Mouse (Mus musculus): Measurements from ENCODE around the gene Chpf2. TPM values are rescaled to one million over a fixed set of nuclear protein-coding genes. Genes with fewer than 3 reads are reported as not detected.

Gene Chpf2
- polyA plus RNA-seq, 1 experiment from 2014 or later, result 12.2 TPM

- no peaks in the 10 kb centered on the region for H3K9me3 ChIP-seq (ENCODE audit: low read depth, low read length)
- ATAC-seq (ENCODE audit: insufficient read depth), result no peak
- no peak overlapping the region for H3K27ac ChIP-seq (ENCODE audit: low read depth)
- H3K4me3 ChIP-seq (ENCODE audit: low read depth, low read length), result no peak overlapping the region
- H3K4me1 ChIP-seq (ENCODE audit: insufficient read depth), result peaks cover 15% of the 10 kb centered on the region
- 31% methylated on average over 11 of the region's 11 CpGs for WGBS
- H3K27me3 ChIP-seq (ENCODE audit: insufficient read depth, low read length), result peaks cover 6% of the 10 kb centered on the region; the same call in 1 of the 2 replicates
- peaks cover 35% of the 10 kb centered on the region for H3K36me3 ChIP-seq (ENCODE audit: insufficient read depth)
- no peak overlapping the region for H3K9ac ChIP-seq
- DNase-seq, result no peak
- no peak for TF ChIP-seq CTCF (IDR thresholded peaks at IDR 0.05; ENCODE audit: low read depth)
- no peak overlapping the region for H3K4me2 ChIP-seq
These were observed 10.1 kb downstream of the Chpf2 start for GRCm38 (mm10) chr5:24596519-24597171.

- H3K4me2 ChIP-seq, result no peak overlapping the region
- H3K9ac ChIP-seq, result no peak overlapping the region
- peak; percentile 73 for TF ChIP-seq CTCF (IDR thresholded peaks at IDR 0.05; ENCODE audit: low read depth)
- no peak overlapping the region for H3K4me3 ChIP-seq (ENCODE audit: low read depth, low read length)
- no peaks in the 10 kb centered on the region for H3K9me3 ChIP-seq (ENCODE audit: low read depth, low read length)
- WGBS, result 72% methylated on average over 2 of the region's 2 CpGs
- ATAC-seq (ENCODE audit: insufficient read depth), result no peak
- H3K4me1 ChIP-seq (ENCODE audit: insufficient read depth), result peaks cover 15% of the 10 kb centered on the region
- peaks cover 6% of the 10 kb centered on the region; the same call in 1 of the 2 replicates for H3K27me3 ChIP-seq (ENCODE audit: insufficient read depth, low read length)
- peaks cover 30% of the 10 kb centered on the region for H3K36me3 ChIP-seq (ENCODE audit: insufficient read depth)
- peak; percentile 93 for DNase-seq
- no peak overlapping the region for H3K27ac ChIP-seq (ENCODE audit: low read depth)
These were observed 10.7 kb downstream of the Chpf2 start for GRCm38 (mm10) chr5:24597221-24597728.

- peak overlapping the region; percentile 44 for H3K4me3 ChIP-seq (ENCODE audit: low read depth, low read length)
- H3K4me2 ChIP-seq, result peak overlapping the region; percentile 95
- 24% methylated on average over 15 of the region's 15 CpGs for WGBS
- peaks cover 15% of the 10 kb centered on the region for H3K4me1 ChIP-seq (ENCODE audit: insufficient read depth)
- H3K9me3 ChIP-seq (ENCODE audit: low read depth, low read length), result no peaks in the 10 kb centered on the region
- no peak overlapping the region for H3K27ac ChIP-seq (ENCODE audit: low read depth)
- no peak for TF ChIP-seq CTCF (IDR thresholded peaks at IDR 0.05; ENCODE audit: low read depth)
- H3K9ac ChIP-seq, result peak overlapping the region; percentile 56
- peaks cover 6% of the 10 kb centered on the region; the same call in 1 of the 2 replicates for H3K27me3 ChIP-seq (ENCODE audit: insufficient read depth, low read length)
- ATAC-seq (ENCODE audit: insufficient read depth) (no peak), DNase-seq (no peak)
- peaks cover 22% of the 10 kb centered on the region for H3K36me3 ChIP-seq (ENCODE audit: insufficient read depth)
These were observed 11.5 kb downstream of the Chpf2 start for GRCm38 (mm10) chr5:24597901-24598569.

- H3K27ac ChIP-seq (ENCODE audit: low read depth), result no peak overlapping the region
- TF ChIP-seq CTCF (IDR thresholded peaks at IDR 0.05; ENCODE audit: low read depth), result peak; percentile 45
- H3K27me3 ChIP-seq (ENCODE audit: insufficient read depth, low read length), result peaks cover 6% of the 10 kb centered on the region; the same call in 1 of the 2 replicates
- peak overlapping the region; percentile 95 for H3K4me2 ChIP-seq
- peak overlapping the region; percentile 56 for H3K9ac ChIP-seq
- ATAC-seq (ENCODE audit: insufficient read depth), result no peak
- no peaks in the 10 kb centered on the region for H3K9me3 ChIP-seq (ENCODE audit: low read depth, low read length)
- DNase-seq, result peak; percentile 73
- H3K4me1 ChIP-seq (ENCODE audit: insufficient read depth), result peaks cover 20% of the 10 kb centered on the region
- H3K4me3 ChIP-seq (ENCODE audit: low read depth, low read length), result peak overlapping the region; percentile 44
- under 1% methylated on average over 41 of the region's 41 CpGs for WGBS
- H3K36me3 ChIP-seq (ENCODE audit: insufficient read depth), result peaks cover 16% of the 10 kb centered on the region
These were observed 12.0 kb downstream of the Chpf2 start for GRCm38 (mm10) chr5:24598570-24599006.

GRCm38 (mm10) chr5:24599137-24599536 lies 12.6 kb downstream of the Chpf2 start:
- Histone ChIP-seq H3K36me3 (ENCODE audit: insufficient read depth) (peaks cover 11% of the 10 kb centered on the region), H3K4me2 (peak overlapping the region; percentile 95), H3K4me3 (ENCODE audit: low read depth, low read length) (peak overlapping the region; percentile 44), H3K9me3 (ENCODE audit: low read depth, low read length) (no peaks in the 10 kb centered on the region), H3K4me1 (ENCODE audit: insufficient read depth) (peaks cover 25% of the 10 kb centered on the region), H3K27ac (ENCODE audit: low read depth) (no peak overlapping the region), H3K9ac (peak overlapping the region; percentile 56), H3K27me3 (ENCODE audit: insufficient read depth, low read length) (peaks cover 6% of the 10 kb centered on the region; the same call in 1 of the 2 replicates)
- ATAC-seq (ENCODE audit: insufficient read depth) (no peak), DNase-seq (no peak)
- no peak for TF ChIP-seq CTCF (IDR thresholded peaks at IDR 0.05; ENCODE audit: low read depth)
- 11% methylated on average over 8 of the region's 8 CpGs for WGBS

GRCm38 (mm10) chr5:24600236-24600635 lies 13.7 kb downstream of the Chpf2 start:
- DNase-seq (no peak), ATAC-seq (ENCODE audit: insufficient read depth) (no peak)
- peak overlapping the region; percentile 73; the same call in 1 of the 2 replicates for H3K4me3 ChIP-seq (ENCODE audit: low read depth, low read length)
- TF ChIP-seq CTCF (IDR thresholded peaks at IDR 0.05; ENCODE audit: low read depth), result no peak
- no peaks in the 10 kb centered on the region for H3K9me3 ChIP-seq (ENCODE audit: low read depth, low read length)
- peak overlapping the region; percentile 94 for H3K4me2 ChIP-seq
- WGBS, result 70% methylated on average over 2 of the region's 2 CpGs
- no peak overlapping the region for H3K27ac ChIP-seq (ENCODE audit: low read depth)
- H3K36me3 ChIP-seq (ENCODE audit: insufficient read depth), result peaks cover under 1% of the 10 kb centered on the region; the same call in 1 of the 2 replicates
- H3K9ac ChIP-seq, result no peak overlapping the region; the same call in 1 of the 2 replicates
- peaks cover 28% of the 10 kb centered on the region for H3K4me1 ChIP-seq (ENCODE audit: insufficient read depth)
- peaks cover 6% of the 10 kb centered on the region; the same call in 1 of the 2 replicates for H3K27me3 ChIP-seq (ENCODE audit: insufficient read depth, low read length)
